Mouse (Mus musculus) hindbrain, embryonic 13.5 days (tissue): ENCODE results near the gene Iqgap2. TPM values are rescaled to one million over a fixed set of nuclear protein-coding genes. Genes with fewer than 3 reads are reported as not detected.

Experiments used
- ATAC-seq: fragments of 200-750 bp; cut with Nextera tagmentation; 2 replicates; pipeline ENCODE4 v1.8.0; 2017; ENCODE audit warnings: moderate TSS enrichment; ENCODE audit not compliant: low FRiP score
- H3K27ac ChIP-seq: fragments of 300-500 bp; sonication (generic); 2 replicates; pipeline ENCODE4 v1.5.1; 2015; ENCODE audit warnings: inconsistent platforms, mild to moderate bottlenecking, moderate library complexity
- H3K27me3 ChIP-seq: fragments of 300-500 bp; sonication (generic); 2 replicates; pipeline ENCODE4 v1.6.1; 2015; ENCODE audit warnings: mild to moderate bottlenecking, inconsistent platforms
- H3K36me3 ChIP-seq: fragments of 300-500 bp; sonication (generic); 2 replicates; pipeline ENCODE4 v1.6.1; 2015; ENCODE audit warnings: mild to moderate bottlenecking, inconsistent platforms
- H3K4me1 ChIP-seq: fragments of 300-500 bp; sonication (generic); replicated peaks from 2 replicates; pipeline ENCODE4 v1.6.1; 2015; ENCODE audit warnings: inconsistent platforms
- H3K4me2 ChIP-seq: fragments of 300-500 bp; sonication (generic); 2 replicates; pipeline ENCODE4 v1.6.1; 2015; ENCODE audit warnings: inconsistent platforms, mild to moderate bottlenecking, moderate library complexity
- H3K4me3 ChIP-seq: fragments of 300-500 bp; sonication (generic); 2 replicates; pipeline ENCODE4 v1.5.1; 2015; ENCODE audit warnings: mild to moderate bottlenecking, inconsistent platforms
- H3K9ac ChIP-seq: fragments of 300-500 bp; sonication (generic); 2 replicates; pipeline ENCODE4 v1.6.1; 2015; ENCODE audit warnings: mild to moderate bottlenecking, inconsistent platforms
- H3K9me3 ChIP-seq: fragments of 300-500 bp; sonication (generic); 2 replicates; pipeline ENCODE4 v1.6.1; 2016; ENCODE audit warnings: inconsistent platforms
- WGBS: fragments of 180-500 bp; shearing (Covaris S2); methylation state at CpG from one replicate; pipeline ENCODE4 v1.1.7; 2015; 5-methylcytosine and 5-hydroxymethylcytosine counted together
- polyA plus RNA-seq: library from polyadenylated mRNA; unstranded; fragments of >200 nt; fragmentation: Nextera tagmentation; extraction: Ambion mirVana; gene quantifications from 2 replicates; pipeline ENCODE4 v1.2.1, GENCODE M21; 2015

Gene Iqgap2
- polyA plus RNA-seq, 1 experiment from 2014 or later, result 5.4 TPM

DNA sequence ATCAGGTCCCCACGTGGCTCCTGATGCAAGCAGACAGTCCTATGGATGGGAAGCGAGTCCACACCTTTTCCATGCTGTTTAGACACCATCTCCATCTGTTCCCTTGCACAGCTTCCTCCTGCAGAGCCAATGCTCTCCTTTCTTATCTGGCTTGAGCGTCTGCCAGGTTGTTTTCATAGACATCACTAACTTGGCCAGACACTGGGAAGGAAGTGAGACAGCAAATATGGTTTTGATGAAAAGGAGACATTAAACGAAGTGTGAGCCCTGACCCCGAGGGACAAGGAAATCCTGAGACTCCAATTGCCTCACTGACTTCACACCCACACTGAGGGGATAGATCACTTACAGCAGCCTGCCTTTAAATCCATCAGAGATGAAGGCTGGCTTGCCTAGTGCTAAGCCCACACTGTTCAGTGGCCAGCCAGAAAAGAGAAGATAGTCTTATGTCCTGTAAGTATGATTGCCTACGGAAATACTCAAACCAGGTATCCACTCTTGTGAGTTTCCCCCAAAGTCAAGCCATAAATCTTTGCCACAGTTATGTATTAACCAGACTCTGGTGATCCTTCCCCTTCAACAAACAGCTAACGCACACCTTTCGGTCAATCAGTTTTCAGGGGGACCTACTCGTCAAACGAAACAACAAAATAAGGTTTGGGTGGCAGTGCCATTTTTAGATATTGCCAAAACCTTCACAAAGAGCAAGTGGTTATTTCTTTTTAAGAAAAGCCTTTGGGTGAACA is 102.9 kb downstream of the Iqgap2 start:
- Histone ChIP-seq H3K27me3 (no peaks in the 10 kb centered on the region), H3K27ac (no peak overlapping the region), H3K9ac (no peak overlapping the region), H3K4me1 (peaks cover 4% of the 10 kb centered on the region; the same call in 1 of the 2 replicates), H3K36me3 (no peaks in the 10 kb centered on the region), H3K9me3 (no peaks in the 10 kb centered on the region), H3K4me2 (no peak overlapping the region), H3K4me3 (no peak overlapping the region)
- ATAC-seq, result no peak
- 88% methylated on average over 10 of the region's 10 CpGs for WGBS

DNA sequence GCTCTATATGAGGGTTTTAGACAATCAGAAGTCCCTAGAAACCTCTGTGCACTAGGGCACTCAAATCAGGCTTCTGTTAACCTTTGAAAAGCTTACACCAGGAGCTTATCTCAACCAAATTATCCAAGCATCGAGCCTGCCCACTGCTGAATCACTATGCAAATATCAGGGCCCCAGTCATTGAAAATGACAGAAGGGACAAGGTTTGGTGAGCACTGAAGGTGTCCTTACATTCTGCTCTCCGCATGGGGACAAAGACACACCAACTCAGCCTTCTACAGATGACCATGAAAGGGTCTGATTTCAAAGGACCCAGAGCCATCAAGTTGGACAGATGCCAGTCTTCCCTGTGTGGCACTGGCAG is 108.8 kb downstream of the Iqgap2 start:
- WGBS, result 38% methylated on average over 2 of the region's 2 CpGs
- H3K36me3 ChIP-seq, result no peaks in the 10 kb centered on the region
- H3K4me2 ChIP-seq, result no peak overlapping the region
- no peak overlapping the region for H3K27ac ChIP-seq
- H3K9me3 ChIP-seq, result no peaks in the 10 kb centered on the region
- no peak for ATAC-seq
- H3K4me1 ChIP-seq, result peaks cover 17% of the 10 kb centered on the region
- no peak overlapping the region for H3K4me3 ChIP-seq
- H3K27me3 ChIP-seq, result no peaks in the 10 kb centered on the region
- no peak overlapping the region for H3K9ac ChIP-seq

DNA sequence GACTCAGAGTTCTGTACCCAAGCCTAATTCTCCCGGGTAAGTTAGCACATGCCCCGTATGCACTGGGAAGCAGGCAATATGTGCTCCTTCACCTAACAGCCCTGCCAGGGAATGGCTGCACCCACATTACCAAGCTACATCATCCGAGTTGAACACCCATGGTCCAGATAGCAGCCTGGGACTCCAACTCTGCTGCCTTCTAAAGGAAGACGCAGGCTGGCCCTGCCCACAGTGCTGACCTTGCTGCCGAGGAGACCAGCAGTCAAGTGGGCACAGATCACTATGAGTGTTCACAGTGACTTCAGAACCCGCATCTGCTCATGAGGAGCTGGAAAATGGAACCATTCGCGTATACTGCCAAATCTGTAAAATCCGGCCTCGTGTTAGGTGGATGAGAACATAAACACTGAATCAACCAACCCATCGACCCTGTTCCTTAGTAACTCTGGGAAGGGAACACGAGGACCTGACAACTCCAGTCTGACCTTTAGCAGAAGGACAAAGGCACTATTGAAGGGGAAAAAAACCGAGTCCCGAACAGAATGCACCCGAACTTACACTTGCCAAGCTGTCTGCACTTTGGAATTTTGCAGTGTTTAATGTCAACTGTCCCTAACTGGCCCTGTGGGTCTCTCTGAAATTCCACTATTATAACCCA is 109.3 kb downstream of the Iqgap2 start:
- Histone ChIP-seq H3K4me1 (peaks cover 17% of the 10 kb centered on the region), H3K4me2 (no peak overlapping the region), H3K27ac (no peak overlapping the region), H3K9me3 (no peaks in the 10 kb centered on the region), H3K9ac (no peak overlapping the region), H3K27me3 (no peaks in the 10 kb centered on the region), H3K4me3 (no peak overlapping the region), H3K36me3 (no peaks in the 10 kb centered on the region)
- 55% methylated on average over 15 of the region's 15 CpGs for WGBS
- no peak for ATAC-seq

DNA sequence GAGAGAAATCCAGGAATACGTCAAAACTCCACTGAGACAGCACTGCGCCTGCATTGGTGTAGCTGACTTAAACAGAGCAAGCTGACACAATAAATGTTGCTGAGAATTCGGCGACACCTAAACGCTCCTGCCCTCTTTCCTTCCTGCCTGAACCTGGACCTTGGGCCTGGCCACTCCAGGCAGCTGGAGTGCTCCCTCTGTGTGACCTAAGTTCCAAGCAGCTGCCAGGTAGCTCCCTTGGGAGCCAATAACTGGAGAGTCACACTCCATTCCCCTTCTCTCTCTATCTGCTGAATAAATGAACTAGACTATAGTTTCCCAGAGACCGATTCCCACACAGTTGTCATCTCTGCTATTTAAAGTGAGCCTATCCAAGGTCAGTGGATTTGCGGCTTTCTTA is 111.7 kb downstream of the Iqgap2 start:
- Histone ChIP-seq H3K27me3 (no peaks in the 10 kb centered on the region), H3K4me2 (no peak overlapping the region), H3K27ac (no peak overlapping the region), H3K4me3 (no peak overlapping the region), H3K4me1 (peaks cover 28% of the 10 kb centered on the region), H3K9me3 (no peaks in the 10 kb centered on the region), H3K36me3 (no peaks in the 10 kb centered on the region), H3K9ac (no peak overlapping the region)
- ATAC-seq, result no peak
- WGBS, result 83% methylated on average over 7 of the region's 7 CpGs

DNA sequence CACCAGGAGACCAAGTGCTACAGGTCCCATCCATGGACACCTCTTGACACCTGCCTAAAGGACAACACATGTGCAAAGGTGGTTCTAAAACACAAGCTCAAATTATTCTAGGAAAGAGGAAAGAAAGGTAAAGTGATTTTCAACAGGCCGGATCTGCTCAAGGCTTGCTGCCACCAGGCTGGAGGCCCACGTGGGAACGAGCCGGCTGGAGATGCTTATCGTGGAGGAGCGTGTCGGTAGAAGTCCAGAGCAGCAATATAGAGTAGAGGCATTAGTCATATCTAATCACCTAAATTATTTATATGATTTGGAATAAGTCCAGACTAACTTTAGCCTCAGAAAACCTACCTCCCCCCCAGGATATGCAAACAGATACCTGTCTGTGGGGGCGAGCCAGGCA is 112.5 kb downstream of the Iqgap2 start:
- Histone ChIP-seq H3K27ac (no peak overlapping the region), H3K9me3 (no peaks in the 10 kb centered on the region), H3K36me3 (no peaks in the 10 kb centered on the region), H3K4me1 (peaks cover 36% of the 10 kb centered on the region), H3K9ac (no peak overlapping the region), H3K4me2 (no peak overlapping the region), H3K4me3 (no peak overlapping the region), H3K27me3 (no peaks in the 10 kb centered on the region)
- WGBS, result 81% methylated on average over 8 of the region's 8 CpGs
- no peak for ATAC-seq

DNA sequence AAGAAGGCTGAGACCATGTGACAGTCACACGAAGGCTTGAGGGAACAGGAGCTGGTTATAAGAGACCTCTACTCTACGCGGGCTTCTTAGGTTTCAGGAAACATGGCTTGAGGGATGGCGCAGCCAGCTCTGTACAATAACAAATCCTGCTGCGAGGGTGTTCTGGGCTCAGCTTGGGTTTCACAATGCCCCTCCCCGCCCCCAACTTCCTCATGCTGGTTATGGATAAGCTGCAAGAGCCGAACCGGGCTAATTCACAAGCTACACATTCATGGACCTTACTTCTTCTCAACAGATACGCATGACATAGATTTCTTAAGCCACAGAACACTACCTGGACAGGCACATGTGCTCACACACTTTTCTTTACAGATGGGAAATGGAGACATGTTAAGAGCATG is 113.0 kb downstream of the Iqgap2 start:
- H3K4me1 ChIP-seq, result peaks cover 37% of the 10 kb centered on the region
- H3K36me3 ChIP-seq, result no peaks in the 10 kb centered on the region
- no peak overlapping the region for H3K4me3 ChIP-seq
- H3K9ac ChIP-seq, result no peak overlapping the region
- no peak overlapping the region for H3K27ac ChIP-seq
- H3K9me3 ChIP-seq, result no peaks in the 10 kb centered on the region
- no peak for ATAC-seq
- H3K4me2 ChIP-seq, result no peak overlapping the region
- WGBS, result 70% methylated on average over 9 of the region's 9 CpGs
- no peaks in the 10 kb centered on the region for H3K27me3 ChIP-seq

DNA sequence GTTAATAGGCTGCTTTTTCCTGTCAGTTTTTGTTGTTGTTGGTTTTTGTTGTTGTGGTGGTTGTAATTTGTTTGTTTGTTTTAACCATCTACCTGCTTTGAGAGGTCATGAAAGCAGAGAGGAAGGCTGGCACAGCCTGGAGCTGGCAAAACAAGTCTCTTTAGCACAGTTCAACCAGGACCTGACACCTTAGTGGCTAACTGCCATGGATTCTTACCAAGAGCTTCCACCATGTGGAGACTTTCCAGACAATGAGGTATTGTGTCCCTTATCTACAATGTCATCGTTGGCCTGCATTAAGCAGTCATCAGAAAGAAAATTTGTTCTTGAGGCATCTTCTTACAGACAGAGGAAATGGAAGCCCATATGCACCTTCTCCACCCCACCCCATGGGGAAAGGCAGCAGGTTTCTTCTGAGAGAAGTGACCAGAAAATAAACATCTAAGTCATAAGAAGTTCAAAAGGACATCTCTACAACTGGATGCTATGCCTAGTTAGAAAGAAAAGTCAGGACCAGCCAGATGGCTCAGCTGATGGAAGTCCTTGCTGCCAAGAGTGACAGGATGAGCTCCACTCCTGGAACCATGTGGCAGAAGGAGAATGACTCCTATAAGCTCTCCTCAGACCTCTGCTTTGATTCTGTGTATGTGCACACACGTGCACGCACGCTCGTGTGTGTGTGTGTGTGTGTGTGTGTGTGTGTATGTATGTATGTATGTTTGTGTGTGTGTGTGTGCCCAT is 113.9 kb downstream of the Iqgap2 start:
- Histone ChIP-seq H3K4me1 (peaks cover 37% of the 10 kb centered on the region), H3K36me3 (no peaks in the 10 kb centered on the region)
- WGBS, result 89% methylated on average over 5 of the region's 5 CpGs

DNA sequence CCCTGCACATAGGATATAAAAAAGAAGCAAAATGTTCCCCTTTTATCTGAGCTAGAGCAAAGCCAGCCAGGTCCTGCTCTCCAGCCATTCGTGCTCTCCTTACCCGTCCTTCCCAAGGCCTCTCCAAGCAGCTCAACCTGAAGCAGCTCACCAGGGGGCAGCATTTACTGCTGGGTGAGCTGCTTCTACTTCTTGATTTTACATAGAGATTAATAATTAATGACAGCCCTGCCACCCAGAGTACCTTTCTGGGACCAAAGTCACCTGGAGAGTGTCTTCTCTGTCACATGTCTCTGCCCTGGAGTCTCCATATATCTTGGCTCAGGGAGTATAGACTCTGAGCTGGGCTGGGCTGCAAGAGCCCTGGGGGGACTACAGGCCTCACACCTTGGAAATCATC is 114.5 kb downstream of the Iqgap2 start:
- 41% methylated on average over 2 of the region's 2 CpGs for WGBS

More for the DNA sequence above, 113.9 kb downstream of the Iqgap2 start:
- Histone ChIP-seq H3K4me2 (no peak overlapping the region), H3K4me3 (no peak overlapping the region), H3K27ac (no peak overlapping the region), H3K9me3 (no peaks in the 10 kb centered on the region), H3K9ac (no peak overlapping the region), H3K27me3 (no peaks in the 10 kb centered on the region)
- no peak for ATAC-seq

DNA sequence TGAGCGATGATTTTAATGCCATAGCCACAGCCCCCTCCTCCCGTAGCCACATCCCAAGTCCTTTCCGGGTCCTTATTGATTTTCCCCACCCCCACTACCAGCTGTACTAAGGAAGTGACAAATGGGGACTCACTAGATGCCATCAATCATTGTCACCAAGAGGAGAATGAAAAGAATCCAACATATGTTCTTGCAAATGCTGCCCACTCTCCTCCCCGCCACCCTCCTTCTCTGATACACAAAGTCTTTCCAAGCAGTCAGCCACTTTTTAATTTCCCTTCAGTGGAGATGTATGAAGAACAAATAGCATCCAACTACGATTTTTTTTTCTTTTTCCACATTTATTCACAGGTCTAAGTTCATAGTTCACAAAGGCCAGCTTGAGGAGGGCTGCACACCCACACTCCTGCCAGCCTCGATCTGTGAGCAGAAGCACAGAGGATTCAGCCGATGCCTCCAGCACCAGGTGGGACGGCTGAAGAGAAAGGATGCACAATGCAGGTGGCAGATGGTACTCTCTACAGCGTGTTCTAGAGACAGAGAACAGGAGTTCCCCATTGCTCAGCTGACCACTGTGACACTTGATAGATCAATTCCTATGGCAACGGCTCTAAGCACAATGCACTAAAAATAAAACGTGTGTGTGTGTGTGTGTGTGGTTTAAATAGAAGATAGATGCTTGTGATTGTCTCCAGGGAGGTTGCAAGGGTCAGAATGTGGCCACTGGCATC is 116.6 kb downstream of the Iqgap2 start:
- Histone ChIP-seq H3K4me2 (peak overlapping the region; percentile 6; the same call in 1 of the 2 replicates), H3K36me3 (no peaks in the 10 kb centered on the region), H3K27me3 (no peaks in the 10 kb centered on the region), H3K4me3 (no peak overlapping the region), H3K9me3 (no peaks in the 10 kb centered on the region), H3K9ac (no peak overlapping the region; the same call in 1 of the 2 replicates), H3K27ac (peak overlapping the region; percentile 56), H3K4me1 (peaks cover 32% of the 10 kb centered on the region)
- WGBS, result 16% methylated on average over 11 of the region's 11 CpGs
- ATAC-seq, result peak; percentile 76

More for the DNA sequence above, 114.5 kb downstream of the Iqgap2 start:
- no peak overlapping the region for H3K4me2 ChIP-seq
- H3K4me3 ChIP-seq, result no peak overlapping the region
- H3K27ac ChIP-seq, result no peak overlapping the region
- no peaks in the 10 kb centered on the region for H3K27me3 ChIP-seq
- H3K36me3 ChIP-seq, result no peaks in the 10 kb centered on the region
- H3K9me3 ChIP-seq, result no peaks in the 10 kb centered on the region
- no peak for ATAC-seq
- H3K9ac ChIP-seq, result no peak overlapping the region
- peaks cover 35% of the 10 kb centered on the region for H3K4me1 ChIP-seq

DNA sequence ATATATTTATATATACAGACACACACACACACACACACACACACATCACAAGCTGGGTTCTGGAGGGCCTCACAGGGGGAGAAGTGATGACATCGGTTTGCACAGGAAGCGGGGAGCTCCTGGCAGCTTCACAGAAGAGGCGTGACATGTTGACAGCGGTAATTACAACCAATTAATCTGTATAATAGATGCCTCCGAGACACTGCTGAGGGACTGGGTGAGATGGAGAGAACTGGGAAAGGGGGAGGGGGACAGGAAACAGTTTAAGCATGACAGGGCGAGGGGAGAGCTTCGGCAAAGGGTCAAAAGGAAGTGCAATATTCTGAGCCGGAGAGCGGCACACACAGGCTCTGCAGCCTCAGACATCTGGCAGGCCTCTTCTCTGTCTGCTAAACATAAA is 126.7 kb downstream of the Iqgap2 start:
- no peak overlapping the region for H3K4me3 ChIP-seq
- no peaks in the 10 kb centered on the region for H3K36me3 ChIP-seq
- H3K9me3 ChIP-seq, result no peaks in the 10 kb centered on the region
- H3K4me1 ChIP-seq, result peaks cover 22% of the 10 kb centered on the region
- peak; percentile 90 for ATAC-seq
- peak overlapping the region; percentile 42 for H3K27ac ChIP-seq
- H3K9ac ChIP-seq, result peak overlapping the region; percentile 46
- no peaks in the 10 kb centered on the region for H3K27me3 ChIP-seq
- H3K4me2 ChIP-seq, result peak overlapping the region; percentile 32
- WGBS, result 6% methylated on average over 9 of the region's 9 CpGs

DNA sequence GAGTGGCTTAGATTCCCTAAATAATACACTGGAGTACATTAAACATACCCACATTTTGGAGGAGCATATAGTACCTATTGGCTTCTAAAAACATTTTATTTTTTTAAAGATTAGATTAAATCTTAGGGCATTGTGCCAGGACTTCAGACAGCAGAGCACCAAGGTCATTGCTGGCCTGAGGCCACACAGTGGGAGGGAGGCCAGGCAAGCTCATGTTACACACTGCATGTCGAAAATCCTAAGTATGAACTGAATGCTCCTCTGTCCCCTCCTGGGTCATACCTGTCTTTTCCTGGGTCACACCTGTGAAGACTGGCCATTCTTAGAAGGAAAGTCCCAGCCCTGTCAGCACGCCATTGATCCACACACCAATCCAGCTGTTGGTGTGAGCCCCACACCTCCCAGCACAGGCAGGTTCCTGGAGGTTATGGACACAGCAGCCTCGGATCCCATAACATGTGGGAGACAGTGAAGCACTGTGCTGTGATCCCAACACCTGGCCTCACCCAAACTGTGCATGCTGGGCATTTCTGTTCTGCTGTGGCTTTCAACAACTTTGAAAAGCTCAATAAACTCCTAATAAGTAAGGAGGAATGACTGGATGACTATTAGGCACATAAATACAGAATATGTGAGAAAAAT is 127.7 kb downstream of the Iqgap2 start:
- ATAC-seq, result no peak
- 62% methylated on average over 3 of the region's 3 CpGs for WGBS

More for the DNA sequence above, 127.7 kb downstream of the Iqgap2 start:
- no peaks in the 10 kb centered on the region for H3K9me3 ChIP-seq
- H3K9ac ChIP-seq, result no peak overlapping the region
- no peak overlapping the region for H3K4me2 ChIP-seq
- H3K36me3 ChIP-seq, result no peaks in the 10 kb centered on the region
- H3K27me3 ChIP-seq, result no peaks in the 10 kb centered on the region
- no peak overlapping the region for H3K4me3 ChIP-seq
- H3K4me1 ChIP-seq, result peaks cover 18% of the 10 kb centered on the region
- peak overlapping the region; percentile 30; the same call in 1 of the 2 replicates for H3K27ac ChIP-seq
